Mouse (Mus musculus) inflammation-experienced regulatory T-cells, adult 6 months (primary cell): Measurements from ENCODE around the gene Lsm10. TPM values are rescaled to one million over a fixed set of nuclear protein-coding genes. Genes with fewer than 3 reads are reported as not detected.

Experiments
- ATAC-seq: one replicate; pipeline ENCODE4 v1.8.0; 2017
- polyA plus RNA-seq, 3 experiments: library from polyadenylated mRNA; unstranded; fragments of 100-300 nt; shearing (Covaris generic); gene quantifications; one replicate each; pipeline ENCODE4 v1.2.1; 2017

Gene Lsm10
- polyA plus RNA-seq, 3 experiments from 2014 or later: 55.6 to 76.5 (median 73.4) TPM

DNA sequence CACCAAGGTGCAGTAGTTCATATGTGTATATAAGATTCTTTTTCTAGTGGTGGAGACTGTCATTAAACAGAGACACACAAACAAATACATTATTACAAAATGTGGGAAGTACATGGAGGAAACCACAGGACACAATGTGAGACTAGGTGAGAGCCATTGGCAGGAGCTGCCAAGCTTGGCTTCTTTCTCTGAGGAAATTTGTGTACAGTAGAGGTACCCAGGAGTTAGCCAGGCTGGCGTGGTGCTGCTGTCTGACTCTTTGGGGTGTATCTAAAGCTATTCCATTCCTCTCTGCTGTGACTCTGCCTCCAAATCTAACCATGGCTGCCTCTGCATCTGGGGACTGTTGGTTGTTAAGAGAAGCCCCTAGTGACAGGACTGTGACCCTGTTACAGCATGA lies 22.6 kb downstream of the Lsm10 start:
- ATAC-seq: no peak

DNA sequence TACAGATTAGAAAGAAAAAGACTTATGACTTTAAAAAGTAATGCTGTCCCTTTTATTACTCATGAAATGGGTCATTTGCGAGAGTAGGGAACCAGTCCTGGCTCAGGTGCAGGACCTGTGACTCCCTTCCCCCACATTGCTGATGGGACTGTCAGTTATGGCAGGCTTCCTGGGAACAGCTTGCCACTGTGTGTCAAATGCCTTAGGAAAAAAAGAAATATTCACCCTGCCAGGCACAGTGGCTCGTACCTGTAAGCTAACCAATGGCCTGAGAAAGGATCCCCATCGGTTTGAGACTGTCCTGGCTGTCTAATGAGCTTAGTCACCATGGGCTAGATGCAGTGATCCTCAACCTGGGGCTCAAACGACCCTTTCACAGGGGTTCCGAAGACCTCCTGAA lies 23.6 kb downstream of the Lsm10 start:
- ATAC-seq: no peak

DNA sequence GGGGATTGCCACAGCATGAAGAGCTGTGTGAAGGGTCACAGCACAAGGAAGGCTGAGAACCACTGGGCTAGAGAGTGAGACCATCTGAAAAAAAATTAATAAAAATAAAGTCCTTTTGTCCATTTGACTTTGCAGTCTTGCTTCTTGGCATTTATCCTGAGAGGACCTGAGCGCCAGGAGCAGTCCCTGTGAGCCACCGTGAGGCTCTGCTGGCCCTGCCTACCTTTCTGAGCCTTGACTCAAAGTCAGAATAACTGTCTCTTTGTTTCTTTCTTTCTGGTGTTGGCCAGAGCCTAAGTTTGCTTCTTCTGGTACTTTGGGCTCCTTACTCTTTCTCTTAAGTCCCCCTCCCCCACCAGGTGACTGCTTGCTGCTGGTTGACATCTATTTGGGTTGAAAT lies 24.1 kb downstream of the Lsm10 start:
- no peak for ATAC-seq

DNA sequence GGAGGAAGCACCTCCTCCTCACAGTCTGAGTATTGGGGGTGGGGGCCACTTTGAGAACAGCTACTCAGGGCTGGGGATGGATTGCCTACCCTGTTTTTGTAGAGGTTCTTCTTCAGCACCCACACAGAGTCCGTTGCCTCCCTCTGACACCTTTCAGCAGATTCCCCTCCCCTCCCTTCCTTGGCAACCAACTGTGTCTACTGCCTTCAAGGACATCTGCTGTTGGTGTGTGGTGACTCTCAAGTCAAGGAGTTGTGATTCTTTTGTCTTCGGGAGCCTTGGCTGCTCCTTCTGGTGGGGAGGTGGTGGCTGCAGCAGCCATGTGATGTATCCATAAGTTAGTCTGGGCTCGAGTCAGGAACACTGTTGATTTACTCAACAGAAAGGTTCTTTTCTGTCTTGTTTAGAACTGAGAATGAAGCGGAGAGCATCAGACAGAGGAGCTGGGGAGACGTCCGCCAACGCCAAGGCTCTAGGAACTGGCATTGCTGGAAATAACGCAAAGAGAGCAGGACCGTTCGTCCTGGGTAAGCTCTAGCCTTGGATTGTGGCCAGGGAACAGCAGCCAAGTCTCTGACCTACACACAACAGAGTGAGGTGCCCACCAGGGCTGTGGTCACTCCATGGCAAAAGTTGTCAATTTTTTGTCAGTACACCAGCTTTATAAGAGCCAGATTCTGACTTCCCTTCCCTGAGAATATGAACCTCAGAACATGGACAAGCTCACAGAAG lies 27.1 kb downstream of the Lsm10 start:
- no peak for ATAC-seq

DNA sequence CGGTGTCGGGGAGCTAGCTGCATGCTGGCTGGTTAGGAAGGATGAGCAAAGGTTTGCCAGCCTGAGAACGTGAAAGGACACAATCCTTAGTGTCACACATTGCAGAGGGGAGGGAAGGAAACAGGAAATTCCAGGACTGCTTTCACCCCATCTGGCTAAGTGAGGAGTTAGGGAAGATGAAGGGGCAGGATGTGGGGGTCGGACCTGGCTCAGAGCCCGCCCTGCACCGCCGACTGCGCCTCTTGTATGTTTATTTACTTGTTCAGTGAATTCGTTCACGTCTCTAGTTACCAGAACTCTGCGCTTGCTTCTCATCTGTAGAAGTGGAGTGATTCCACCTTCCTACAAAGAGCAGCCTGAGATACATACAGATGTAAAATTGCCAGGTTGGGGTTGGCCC lies 34.1 kb downstream of the Lsm10 start:
- no peak for ATAC-seq

DNA sequence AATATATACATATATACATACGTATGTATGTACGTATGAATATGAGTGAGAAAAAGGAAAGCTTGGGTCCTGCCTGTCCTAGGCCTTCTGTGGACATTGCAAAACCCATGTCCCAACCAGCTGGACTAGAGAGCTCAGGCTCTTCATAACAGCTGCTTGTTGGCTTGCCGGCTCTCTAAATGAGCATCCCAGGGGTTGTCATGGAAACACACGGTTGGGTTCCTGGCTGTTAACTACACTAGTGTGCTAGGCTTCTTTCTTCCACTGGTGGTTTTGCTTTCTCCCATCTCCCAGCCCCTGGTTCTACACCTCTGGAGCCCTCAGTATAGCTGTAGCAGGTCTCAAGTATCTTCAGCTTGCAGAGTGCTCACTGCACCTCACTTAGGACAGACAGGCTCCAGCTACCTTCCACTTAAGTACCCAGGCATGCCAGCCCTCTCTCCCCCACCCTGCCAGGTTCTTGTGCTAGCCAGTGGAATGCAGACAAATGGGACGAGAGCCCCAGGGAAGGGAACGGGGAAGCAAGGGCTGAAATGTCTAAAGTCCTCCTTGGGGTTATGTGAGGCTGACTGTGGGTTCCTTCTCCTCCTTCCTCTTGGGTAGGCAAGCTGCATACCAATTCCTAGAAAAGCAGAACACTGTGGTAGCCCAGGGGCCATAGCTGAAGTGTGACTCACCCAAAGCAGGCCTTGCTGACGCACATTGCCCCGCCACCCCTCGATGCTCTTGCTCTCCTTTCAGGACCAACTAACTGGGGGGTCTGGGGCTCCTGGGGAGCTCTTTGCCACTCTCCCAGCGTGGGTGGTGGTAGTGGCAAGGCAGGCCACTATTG lies 35.1 kb downstream of the Lsm10 start:
- no peak for ATAC-seq

DNA sequence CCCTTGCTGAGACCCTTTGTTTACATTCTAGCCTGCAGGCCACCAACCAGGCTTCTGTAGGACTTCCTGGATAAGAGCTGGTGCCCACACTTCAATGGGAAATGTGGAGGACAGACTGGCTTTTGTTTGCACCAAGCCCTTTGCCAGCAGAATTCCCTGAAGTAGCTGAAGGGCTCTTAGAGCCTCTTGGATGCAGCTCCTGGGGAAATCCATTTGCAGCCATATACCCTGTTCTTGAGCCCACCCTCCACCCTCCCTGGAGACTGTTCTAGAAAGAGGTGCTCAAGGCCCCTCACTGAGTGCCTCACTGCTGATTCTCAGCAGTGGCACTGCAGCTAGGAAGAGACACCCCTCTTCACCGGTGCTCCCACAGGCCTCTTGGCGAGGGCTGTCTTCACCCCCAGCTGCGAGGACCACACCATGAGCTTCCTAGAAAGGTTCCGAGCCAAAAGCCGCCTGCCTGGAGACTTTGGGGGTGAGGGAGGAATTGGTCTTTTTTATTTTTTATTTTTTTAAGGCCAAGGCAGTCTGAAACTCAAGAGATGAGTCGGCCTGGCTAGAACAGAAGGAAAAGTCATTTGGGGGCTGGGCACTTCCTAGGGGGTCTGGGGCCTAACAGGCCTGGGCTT lies 36.3 kb downstream of the Lsm10 start:
- ATAC-seq: no peak

DNA sequence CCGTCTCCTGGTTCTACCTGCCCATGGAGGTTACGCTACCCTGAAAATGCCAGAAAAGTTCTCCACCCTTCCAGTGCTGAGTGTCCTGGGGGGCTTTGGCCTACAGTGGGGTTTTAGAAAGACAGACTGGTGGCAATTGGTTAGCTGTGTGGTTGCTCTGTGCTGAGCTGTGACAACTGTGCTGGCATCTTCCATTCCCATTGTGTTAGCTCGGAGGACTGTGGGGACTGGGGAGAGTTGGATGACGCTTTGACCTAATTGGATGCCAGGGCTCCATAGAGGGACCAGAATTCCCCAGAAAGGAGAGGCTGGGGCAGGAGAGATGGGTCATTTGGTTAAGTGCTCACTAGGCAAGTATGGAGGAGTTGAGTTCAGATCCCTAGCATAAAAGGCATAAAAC lies 37.8 kb downstream of the Lsm10 start:
- no peak for ATAC-seq

DNA sequence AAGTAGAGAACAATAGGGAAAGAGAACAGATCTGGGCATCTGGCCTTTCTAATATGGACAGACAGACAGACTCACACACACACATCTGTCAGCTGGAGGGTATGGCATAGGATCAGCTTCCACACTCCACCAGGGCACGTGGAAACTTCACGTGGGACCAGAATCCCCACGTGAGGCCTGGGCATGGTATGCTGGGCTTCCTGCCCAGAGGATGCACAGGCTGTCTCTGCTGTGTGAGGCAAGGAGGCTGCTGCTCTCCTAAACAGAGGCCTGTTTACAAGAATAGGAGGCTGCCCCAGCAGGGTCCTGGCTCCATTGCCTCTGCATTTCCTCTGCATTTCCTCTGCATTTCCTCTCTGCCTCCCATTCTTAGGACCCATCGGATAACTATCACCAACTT lies 38.2 kb downstream of the Lsm10 start:
- no peak for ATAC-seq

DNA sequence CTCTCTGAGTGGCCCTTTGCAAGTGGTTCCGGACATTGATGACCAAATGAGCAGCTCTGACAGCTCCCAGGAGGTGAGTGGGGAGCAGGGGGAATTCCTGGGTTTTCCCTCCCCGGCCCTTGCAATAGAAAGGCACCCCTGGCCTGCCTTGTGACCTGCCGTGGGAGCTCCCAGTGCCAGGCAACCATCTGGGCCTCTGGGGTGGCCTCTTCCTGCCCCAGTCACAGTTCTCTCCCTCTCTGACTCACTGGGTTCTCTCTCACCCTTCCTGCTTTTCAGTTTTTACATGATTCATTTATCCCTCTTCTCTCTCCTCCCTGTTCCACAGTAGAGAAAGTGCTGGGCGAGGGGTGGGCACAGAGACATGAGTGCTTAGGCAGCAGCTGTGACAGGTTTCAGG lies 41.4 kb downstream of the Lsm10 start:
- ATAC-seq: no peak

DNA sequence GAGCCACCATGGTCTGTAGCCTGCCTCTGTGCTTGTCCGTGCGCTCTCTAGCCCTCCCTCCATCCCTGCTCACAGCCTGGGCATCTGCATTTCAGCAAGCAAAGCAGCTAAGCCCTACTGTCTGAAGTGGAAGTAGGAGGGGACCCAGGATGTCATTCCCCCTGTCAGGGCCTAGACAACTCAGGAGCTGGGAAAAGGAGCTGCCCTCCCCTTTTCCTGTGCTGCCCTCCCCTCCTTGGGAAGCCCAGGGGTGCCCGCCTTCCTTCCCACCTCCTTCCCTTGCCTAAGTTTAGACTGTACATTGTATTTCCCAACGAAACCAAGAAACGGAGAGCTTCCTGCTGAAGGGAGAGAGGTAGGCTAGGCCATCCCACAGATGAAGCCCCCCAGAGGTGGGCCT lies 44.6 kb downstream of the Lsm10 start:
- ATAC-seq: no peak

DNA sequence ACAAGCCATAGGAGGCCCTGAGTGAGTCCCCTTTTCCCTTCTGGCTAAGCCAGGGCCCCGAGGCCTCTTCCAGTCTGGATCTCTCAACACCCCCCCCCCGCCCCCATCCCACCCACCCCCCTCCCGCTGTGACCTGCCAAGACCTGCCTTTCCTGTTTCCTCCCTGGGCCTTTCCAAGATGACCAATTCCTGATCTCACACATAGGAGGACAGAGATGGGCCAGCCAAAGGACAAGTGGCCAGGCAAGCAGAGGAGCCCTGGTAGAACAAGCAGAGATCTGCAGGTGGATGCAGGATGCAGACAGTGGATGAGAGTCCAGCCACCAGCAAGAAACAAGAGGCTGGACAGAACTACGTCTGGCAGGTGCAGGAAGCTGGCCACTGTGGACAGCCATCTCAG lies 49.0 kb downstream of the Lsm10 start:
- no peak for ATAC-seq

DNA sequence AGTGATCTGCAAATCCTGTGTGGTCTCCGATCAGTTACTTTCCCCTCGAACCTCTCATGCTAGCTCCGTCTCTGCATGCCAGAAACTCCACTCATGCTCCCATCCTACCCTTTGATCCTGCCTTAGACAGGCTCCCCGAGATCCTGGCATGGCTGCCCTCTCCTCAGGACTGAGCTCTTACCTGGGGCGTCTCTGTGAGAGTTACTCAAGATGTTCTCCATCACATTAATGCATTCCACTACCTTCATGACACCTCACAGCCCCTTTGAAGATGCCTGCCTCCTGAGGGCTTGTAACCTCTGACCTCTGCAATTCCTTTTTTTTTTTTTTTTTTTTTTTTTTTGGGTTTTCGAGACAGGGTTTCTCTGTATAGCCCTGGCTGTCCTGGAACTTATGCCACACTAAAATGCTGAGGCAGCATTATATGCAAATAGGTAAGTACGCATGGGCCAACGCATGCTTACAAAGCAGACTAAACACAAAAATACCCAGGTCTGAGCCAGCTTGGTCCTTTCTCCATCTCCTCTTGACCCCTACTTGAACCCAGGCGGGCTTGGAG lies 50.6 kb downstream of the Lsm10 start:
- no peak for ATAC-seq

DNA sequence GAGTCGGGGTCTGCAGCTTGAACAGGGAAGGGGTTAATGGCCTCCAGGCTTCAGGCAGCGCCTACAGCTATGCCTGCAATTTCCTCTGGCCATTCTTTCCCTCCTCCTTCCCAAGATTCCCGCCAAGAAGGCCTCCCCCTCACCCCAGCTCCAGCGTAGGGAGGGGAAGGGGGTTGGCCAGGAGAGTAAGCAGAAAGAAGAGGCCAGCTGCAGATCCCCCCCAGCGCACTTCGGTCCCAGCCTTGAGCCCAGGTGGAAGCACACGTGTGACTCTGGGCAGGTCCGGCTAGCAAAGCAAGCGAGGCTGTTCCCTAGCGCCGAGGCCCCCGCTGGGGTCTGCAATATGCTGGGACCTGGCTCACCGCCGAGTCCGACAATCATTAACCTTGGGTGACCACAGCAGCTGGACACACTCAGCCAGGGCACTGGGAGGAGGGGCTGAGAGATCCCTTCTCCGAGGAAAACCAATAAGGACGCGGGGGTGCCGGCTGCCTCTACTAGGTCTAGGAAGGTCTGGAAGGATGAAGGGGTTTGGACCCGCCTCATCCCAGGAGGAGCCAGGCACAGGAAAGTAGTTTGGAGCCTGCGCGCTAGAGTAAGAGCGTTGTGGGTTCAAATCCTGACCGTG lies 51.2 kb downstream of the Lsm10 start, which contains the start of gene Eva1b:
TSS of gene Eva1b (plus strand) at position 212 of the 628 bp plus-strand sequence.
- ATAC-seq: no peak

Other genes with a start within 250 kb of the Lsm10 start
- gene Csf3r, start 72.1 kb upstream of the Lsm10 start, polyA plus RNA-seq: under 1 TPM in 1 of 3 experiments, not detected in 2; 0.44 TPM
- gene Mrps15, start 49.7 kb upstream of the Lsm10 start, polyA plus RNA-seq: 10 to 100 TPM; 56.3 to 65.7 (median 64.4) TPM
- under 1 TPM; 0.24 to 0.66 (median 0.26) TPM for gene Oscp1, start 38.1 kb upstream of the Lsm10 start, polyA plus RNA-seq
- 10 to 100 TPM; 11.0 to 27.7 (median 16.5) TPM for gene Stk40, start 7.3 kb downstream of the Lsm10 start, polyA plus RNA-seq
- gene Eva1b, start 51.1 kb downstream of the Lsm10 start, polyA plus RNA-seq: 10 to 100 TPM in 2 of 3 experiments, 1 to 10 TPM in 1; 8.5 to 14.5 (median 11.7) TPM
- gene Sh3d21, start 66.9 kb downstream of the Lsm10 start, polyA plus RNA-seq: 1 to 10 TPM in 1 of 3 experiments, under 1 TPM in 2; 0.24 to 1.3 (median 0.59) TPM
- gene Thrap3, start 106.1 kb downstream of the Lsm10 start, polyA plus RNA-seq: 100 to 1,000 TPM; 198 to 359 (median 205) TPM
- 1 to 10 TPM; 3.2 to 6.6 (median 5.1) TPM for gene Map7d1, start 159.7 kb downstream of the Lsm10 start, polyA plus RNA-seq
- 10 to 100 TPM; 55.8 to 71.3 (median 70.8) TPM for gene Trappc3, start 165.7 kb downstream of the Lsm10 start, polyA plus RNA-seq
- not detected for gene Col8a2, start 190.2 kb downstream of the Lsm10 start, polyA plus RNA-seq
- 10 to 100 TPM; 15.9 to 22.5 (median 22.1) TPM for gene Adprhl2, start 225.1 kb downstream of the Lsm10 start, polyA plus RNA-seq
- not detected for gene Tekt2, start 229.1 kb downstream of the Lsm10 start, polyA plus RNA-seq